Mouse (Mus musculus) testis, adult 2 months (tissue): ENCODE results near the gene Stat1. TPM values are rescaled to one million over a fixed set of nuclear protein-coding genes. Genes with fewer than 3 reads are reported as not detected.

ENCODE experiments used
- H3K27ac ChIP-seq: fragments of 200-500 bp; 2 replicates; pipeline ENCODE4 v1.5.1; 2012; ENCODE audit warnings: low read depth, low read length; ENCODE audit not compliant: control insufficient read depth, insufficient read depth
- H3K27me3 ChIP-seq: fragments of 200-500 bp; 2 replicates; pipeline ENCODE4 v1.6.1; 2012; ENCODE audit warnings: mild to moderate bottlenecking, low read length, moderate library complexity; ENCODE audit not compliant: control insufficient read depth, insufficient read depth
- H3K36me3 ChIP-seq: fragments of 200-500 bp; 2 replicates; pipeline ENCODE4 v1.6.1; 2012; ENCODE audit warnings: mild to moderate bottlenecking, low read length; ENCODE audit not compliant: control insufficient read depth, insufficient read depth
- H3K4me1 ChIP-seq: fragments of 200-500 bp; 2 replicates; pipeline ENCODE4 v1.6.1; 2012; ENCODE audit warnings: low read length; ENCODE audit not compliant: control insufficient read depth, insufficient read depth
- H3K4me3 ChIP-seq: fragments of 200-500 bp; 2 replicates; pipeline ENCODE4 v1.5.1; 2012; ENCODE audit warnings: low read depth, mild to moderate bottlenecking, low read length, moderate library complexity, mixed read lengths; ENCODE audit not compliant: control insufficient read depth
- CTCF ChIP-seq: fragments of 200-500 bp; IDR thresholded peaks from 2 replicates; pipeline ENCODE4 v1.5.1; 2012; ENCODE audit warnings: low read depth, mild to moderate bottlenecking, inconsistent platforms, low read length, moderate library complexity; ENCODE audit not compliant: control insufficient read depth, insufficient read depth, insufficient replicate concordance
- POLR2A ChIP-seq: fragments of 200-500 bp; IDR thresholded peaks from 2 replicates; pipeline ENCODE4 v1.6.1; 2012; ENCODE audit warnings: low read depth, mild to moderate bottlenecking, inconsistent platforms, low read length, moderate library complexity; ENCODE audit not compliant: control insufficient read depth
- polyA plus RNA-seq: library from polyadenylated mRNA; depleted of rRNA; stranded (reverse); fragments of >200 nt; gene quantifications from 2 replicates; pipeline ENCODE4 v1.2.3, GENCODE M21; 2012

The Stat1 gene
- polyA plus RNA-seq, 1 experiment, result 8.3 TPM

GRCm38 (mm10) chr1:52152369-52152768 is 33.1 kb downstream of the Stat1 start:
- Histone ChIP-seq H3K36me3 (peaks cover 4% of the 10 kb centered on the region), H3K27me3 (no peaks in the 10 kb centered on the region), H3K4me1 (no peaks in the 10 kb centered on the region; the same call in 1 of the 2 replicates), H3K4me3 (no peak overlapping the region), H3K27ac (no peak overlapping the region)
- TF ChIP-seq POLR2A, result no peak
- no peak for TF ChIP-seq CTCF

GRCm38 (mm10) chr1:52152936-52153335 is 33.7 kb downstream of the Stat1 start:
- Histone ChIP-seq H3K4me3 (no peak overlapping the region), H3K4me1 (no peaks in the 10 kb centered on the region; the same call in 1 of the 2 replicates), H3K36me3 (peaks cover 4% of the 10 kb centered on the region), H3K27me3 (no peaks in the 10 kb centered on the region), H3K27ac (no peak overlapping the region)
- TF ChIP-seq POLR2A (no peak), CTCF (no peak)

- H3K36me3 ChIP-seq, result peaks cover 4% of the 10 kb centered on the region
- no peak for TF ChIP-seq POLR2A
- no peak for TF ChIP-seq CTCF
- H3K4me1 ChIP-seq, result no peaks in the 10 kb centered on the region; the same call in 1 of the 2 replicates
- H3K4me3 ChIP-seq, result no peak overlapping the region
- H3K27me3 ChIP-seq, result no peaks in the 10 kb centered on the region
- no peak overlapping the region for H3K27ac ChIP-seq
Measured at GRCm38 (mm10) chr1:52154890-52155289, 35.6 kb downstream of the Stat1 start.

- H3K4me1 ChIP-seq, result no peaks in the 10 kb centered on the region; the same call in 1 of the 2 replicates
- peaks cover 1% of the 10 kb centered on the region for H3K36me3 ChIP-seq
- TF ChIP-seq CTCF, result no peak
- TF ChIP-seq POLR2A, result no peak
- H3K27ac ChIP-seq, result no peak overlapping the region
- H3K27me3 ChIP-seq, result no peaks in the 10 kb centered on the region
- no peak overlapping the region for H3K4me3 ChIP-seq
Measured at GRCm38 (mm10) chr1:52156351-52156750, 37.1 kb downstream of the Stat1 start.

GRCm38 (mm10) chr1:52158040-52158439 is 38.8 kb downstream of the Stat1 start:
- H3K4me3 ChIP-seq, result no peak overlapping the region

GRCm38 (mm10) chr1:52158490-52159381 is 39.5 kb downstream of the Stat1 start:
- Histone ChIP-seq H3K36me3 (peaks cover 1% of the 10 kb centered on the region), H3K4me3 (no peak overlapping the region), H3K27me3 (no peaks in the 10 kb centered on the region), H3K27ac (no peak overlapping the region), H3K4me1 (no peaks in the 10 kb centered on the region; the same call in 1 of the 2 replicates)
- TF ChIP-seq CTCF, result no peak

More at GRCm38 (mm10) chr1:52158040-52158439, 38.8 kb downstream of the Stat1 start:
- Histone ChIP-seq H3K27me3 (no peaks in the 10 kb centered on the region), H3K36me3 (peaks cover 1% of the 10 kb centered on the region), H3K27ac (no peak overlapping the region), H3K4me1 (no peaks in the 10 kb centered on the region; the same call in 1 of the 2 replicates)
- TF ChIP-seq POLR2A, result no peak
- no peak for TF ChIP-seq CTCF

- no peaks in the 10 kb centered on the region; the same call in none of the 2 replicates for H3K36me3 ChIP-seq
- no peaks in the 10 kb centered on the region; the same call in 1 of the 2 replicates for H3K4me1 ChIP-seq
- H3K27me3 ChIP-seq, result no peaks in the 10 kb centered on the region
- H3K4me3 ChIP-seq, result no peak overlapping the region
- TF ChIP-seq CTCF (no peak), POLR2A (no peak)
- H3K27ac ChIP-seq, result no peak overlapping the region
Measured at GRCm38 (mm10) chr1:52161151-52161550, 41.9 kb downstream of the Stat1 start.
